Comparison of ENCODE assay signal across 8 mouse cellular contexts in genomic region chr4:135920304-135921241, GRCm38 (mm10). TPM values are rescaled to one million over a fixed set of nuclear protein-coding genes. Genes with fewer than 3 reads are reported as not detected.
DNase-seq lines count a peak whose midpoint lies in the region; ATAC-seq and TF ChIP-seq lines count a peak whose summit lies in the region.

Gene Fuca1, plus strand, starts transcription at chr4:135920735.

- peak; percentile 82 for TF ChIP-seq CTCF in gastrocnemius, adult 2 months (IDR thresholded peaks at IDR 0.05)
- TF ChIP-seq CTCF in hindbrain, postnatal 0 days (IDR thresholded peaks at IDR 0.05; ENCODE audit: low read depth): peak; percentile 76
- peak; percentile 91 for TF ChIP-seq CTCF in left cerebral cortex, adult 2 months (IDR thresholded peaks at IDR 0.05)

- peak within 1 kb of the TSS; percentile 62 for H3K9ac ChIP-seq in hindbrain, postnatal 0 days (replicated peaks; ENCODE audit: low read length)

- DNase-seq in ZHBTc4 (ENCODE audit: low read depth, low spot score): peak; percentile 99
- DNase-seq in gastrocnemius, adult 2 months: peak; percentile 96
- DNase-seq in hindbrain, postnatal 0 days (ENCODE audit: low spot score): peak; percentile 98
- DNase-seq in left cerebral cortex, adult 2 months (ENCODE audit: extremely low spot score in 1 of 2, low spot score in 2 of 2): peak; percentile 93 to 96
- DNase-seq in right cerebral cortex, adult 2 months (ENCODE audit: low spot score in 2 of 2): peak; percentile 96 to 98
- peak; percentile 96 for DNase-seq in urinary bladder, postnatal 14 days (ENCODE audit: low spot score)

- H3K4me3 ChIP-seq in gastrocnemius, adult 2 months: peak within 1 kb of the TSS; percentile 76
- H3K4me3 ChIP-seq in hindbrain, postnatal 0 days (ENCODE audit: low read length): peak within 1 kb of the TSS; percentile 51
- peak within 1 kb of the TSS; percentile 94 for H3K4me3 ChIP-seq in left cerebral cortex, adult 2 months

- H3K36me3 ChIP-seq in hindbrain, postnatal 0 days (ENCODE audit: insufficient read depth, low read length): peaks cover 1% of the 10 kb centered on the region; the same call in 1 of the 2 replicates

- H3K27ac ChIP-seq in gastrocnemius, adult 2 months: peak within 1 kb of the TSS; percentile 86
- H3K27ac ChIP-seq in hindbrain, postnatal 0 days: peak within 1 kb of the TSS; percentile 80
- H3K27ac ChIP-seq in left cerebral cortex, adult 2 months: peak within 1 kb of the TSS; percentile 58

- peaks cover 5% of the 10 kb centered on the region; the same call in 1 of the 2 replicates for H3K4me1 ChIP-seq in hindbrain, postnatal 0 days (ENCODE audit: insufficient read depth, low read length)

- ATAC-seq in common myeloid progenitor, adult 5-6 weeks (replicated peaks; ENCODE audit: low read depth, poor library complexity, severe bottlenecking): peak; percentile 91
- ATAC-seq in hindbrain, postnatal 0 days: peak; percentile 99
- ATAC-seq in megakaryocyte, adult 5-6 weeks (ENCODE audit: poor library complexity, severe bottlenecking): peak; percentile 88

- no peaks in the 10 kb centered on the region for H3K9me3 ChIP-seq in hindbrain, postnatal 0 days (ENCODE audit: low read length)

- H3K27me3 ChIP-seq in hindbrain, postnatal 0 days (ENCODE audit: insufficient read depth, low read length): no peaks in the 10 kb centered on the region

- intact Hi-C loops in gastrocnemius, adult 2 months (cut with DNase I): loop anchor here (2.0 kb wide), 2 partner anchors 26 to 120 kb away; partner anchors contain the start of gene Hmgcl
- intact Hi-C loops in left cerebral cortex, adult 2 months (cut with DNase I): loop anchor here (1.0 to 10.0 kb wide), 3 partner anchors 26 to 426 kb away; partner anchors contain the start of genes Hmgcl, Nipal3 and Stpg1

- peak within 1 kb of the TSS; percentile 88 for H3K4me2 ChIP-seq in hindbrain, postnatal 0 days (ENCODE audit: low read depth, low read length)

- WGBS in hindbrain, postnatal 0 days: 2% methylated on average over 60 of the region's 60 CpGs

RNA-seq across cellular contexts. Expression of gene Fuca1, which starts in this region (rescaled TPM):
- total RNA-seq in common myeloid progenitor, adult 5-6 weeks (2017): 70.8 and 71.5 TPM in 2 replicates
- total RNA-seq in gastrocnemius, adult 2 months (2021): 10 to 100 TPM; 17.0 to 23.0 TPM
- total RNA-seq in hindbrain, postnatal 0 days (2014; rRNA removed): 42.5 and 43.6 TPM in 2 replicates
- 92.8 and 97.3 TPM in 2 replicates for polyA plus RNA-seq in hindbrain, postnatal 0 days (2015; fragmentation: Nextera tagmentation; extraction: Ambion mirVana)
- total RNA-seq in left cerebral cortex, adult 2 months (2021): 10 to 100 TPM; 34.9 to 37.9 TPM
- total RNA-seq in megakaryocyte, adult 5-6 weeks (2015): 72.1 and 86.7 TPM in 2 replicates
- 143 and 189 TPM in 2 replicates for total RNA-seq in megakaryocyte, adult 5-6 weeks (2017)

Comparison
In these comparisons a context has a peak if more than half of its experiments do, and no peak if none do; other contexts are left out.
1. Peak in every context shown above with its lines: DNase-seq, ATAC-seq, H3K4me3 ChIP-seq and H3K27ac ChIP-seq.